Mouse (Mus musculus) T-cell, adult 2 months (primary cell): Measurements from ENCODE around the gene Arrb2.
"Not testable (repeated sequence)": the region's sequence is repeated elsewhere in the genome, so short reads cannot be mapped to it uniquely, and the experiment has no call there.

Experiments used
- DNase-seq: peaks from one replicate; pipeline ENCODE4 v3.0.0; 2022; ENCODE audit warnings: low spot score

The Arrb2 gene

GRCm38 (mm10) chr11:70444667-70445066, 12.2 kb downstream of the Arrb2 start:
- DNase-seq, result no peak

- no peak for DNase-seq
These were observed 14.3 kb downstream of the Arrb2 start for GRCm38 (mm10) chr11:70446756-70447155.

DNA sequence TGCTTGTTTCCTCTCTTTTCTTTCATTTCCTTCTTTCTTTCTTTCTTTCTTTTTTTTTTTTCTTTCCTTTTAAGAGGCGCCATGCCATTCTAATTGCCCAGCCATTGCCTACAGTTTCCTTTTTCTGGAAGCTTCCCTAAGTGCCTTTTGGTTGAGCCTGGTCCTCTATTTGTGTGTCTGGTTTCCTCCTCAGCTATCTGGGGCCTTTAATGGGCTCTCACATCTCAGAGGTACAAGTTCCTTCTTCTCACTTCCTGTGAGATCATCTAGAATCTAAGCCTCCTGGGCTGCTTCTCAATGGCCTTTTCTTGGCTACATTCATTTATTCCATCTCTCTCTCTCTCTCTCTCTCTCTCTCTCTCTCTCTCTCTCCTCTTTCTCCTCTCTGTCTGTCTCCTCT, 14.9 kb downstream of the Arrb2 start:
- DNase-seq, result no peak

DNA sequence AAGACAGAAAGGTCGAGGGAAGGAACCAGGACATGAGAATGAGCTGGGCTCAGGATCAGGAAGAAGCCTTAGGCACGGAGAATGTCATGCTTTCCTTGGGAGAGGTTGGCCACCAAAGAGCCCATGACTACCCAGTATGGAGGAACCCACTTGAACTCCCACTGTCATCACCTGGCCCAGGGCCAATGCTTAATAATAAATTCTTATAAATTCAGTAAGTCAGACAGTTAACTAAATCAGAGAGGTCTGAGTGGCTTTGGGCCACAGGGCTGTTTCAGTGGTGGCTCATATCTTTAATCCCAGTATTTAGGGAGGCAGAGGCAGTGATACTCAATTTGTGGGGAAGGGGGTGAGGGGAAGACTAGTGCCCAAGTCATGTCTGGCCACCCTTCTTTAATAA, 18.5 kb downstream of the Arrb2 start:
- no peak for DNase-seq

GRCm38 (mm10) chr11:70451797-70452498, 19.5 kb downstream of the Arrb2 start, which contains the start of gene Med11:
TSS of gene Med11 (plus strand) at chr11:70451919.
- DNase-seq, result peak; percentile 95

DNA sequence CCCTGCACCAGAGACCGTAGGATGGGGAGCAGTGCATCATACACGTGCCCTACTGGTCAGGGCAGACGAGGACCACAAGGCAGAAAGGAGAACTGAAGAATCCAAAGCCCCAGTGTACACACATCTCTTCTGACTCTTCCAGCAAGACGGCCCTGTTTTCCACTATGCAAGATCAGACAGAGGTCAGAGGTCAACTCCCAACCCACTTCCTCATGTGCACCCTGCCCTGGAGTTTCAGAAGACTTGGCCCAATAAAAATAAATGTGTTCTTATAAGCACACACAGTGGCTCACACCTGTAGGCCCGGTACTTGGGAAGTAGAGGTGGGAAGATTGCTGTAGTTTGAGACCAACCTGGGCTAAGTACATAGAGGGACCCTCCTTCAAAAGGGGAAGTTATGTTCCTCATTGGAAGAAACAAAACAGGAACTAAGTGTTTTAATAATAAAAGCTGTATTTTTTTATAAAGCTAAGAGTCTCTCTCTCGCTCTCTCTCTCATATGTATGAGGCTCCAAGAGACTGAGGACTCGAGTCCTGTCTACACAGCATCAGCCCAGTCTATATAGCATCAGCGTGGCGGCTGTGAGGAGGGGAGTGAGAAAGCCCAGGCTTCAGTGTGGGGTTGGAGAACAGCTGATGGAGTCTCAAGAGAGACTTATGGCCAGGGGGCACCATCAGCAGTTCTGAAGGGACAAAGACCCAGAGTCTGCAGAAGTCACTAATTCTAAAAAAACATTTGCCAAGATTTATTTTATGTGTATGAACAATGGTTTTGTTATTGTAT, 21.0 kb downstream of the Arrb2 start:
- DNase-seq, result no peak

GRCm38 (mm10) chr11:70458688-70459600, 26.5 kb downstream of the Arrb2 start, which contains the start of gene Zmynd15:
TSS of gene Zmynd15 (plus strand) at chr11:70459433.
- DNase-seq, result no peak

GRCm38 (mm10) chr11:70459601-70460101, 27.2 kb downstream of the Arrb2 start, which contains the start of gene Cxcl16:
TSS of gene Cxcl16 (minus strand) at chr11:70459984.
- DNase-seq, result no peak

DNA sequence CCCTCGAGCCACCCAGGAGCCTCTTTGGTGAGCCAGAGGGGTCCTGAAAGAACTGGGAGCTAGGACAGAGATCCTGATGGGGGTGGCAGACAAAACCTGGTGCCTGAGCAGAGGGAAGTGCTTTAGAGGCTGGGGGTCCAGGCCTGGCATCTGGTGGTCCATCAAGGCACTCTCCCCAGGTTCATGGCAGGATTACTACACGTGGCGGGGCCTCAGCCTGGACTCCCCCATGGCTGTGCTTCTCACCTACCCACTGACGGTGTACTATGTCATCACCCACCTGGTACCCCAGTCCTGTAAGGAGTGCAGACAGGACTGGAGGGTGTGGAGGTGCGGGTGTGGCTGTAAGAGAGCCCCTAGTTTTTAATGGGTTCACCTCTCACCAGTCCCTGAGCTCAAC, 31.5 kb downstream of the Arrb2 start:
- no peak for DNase-seq

DNA sequence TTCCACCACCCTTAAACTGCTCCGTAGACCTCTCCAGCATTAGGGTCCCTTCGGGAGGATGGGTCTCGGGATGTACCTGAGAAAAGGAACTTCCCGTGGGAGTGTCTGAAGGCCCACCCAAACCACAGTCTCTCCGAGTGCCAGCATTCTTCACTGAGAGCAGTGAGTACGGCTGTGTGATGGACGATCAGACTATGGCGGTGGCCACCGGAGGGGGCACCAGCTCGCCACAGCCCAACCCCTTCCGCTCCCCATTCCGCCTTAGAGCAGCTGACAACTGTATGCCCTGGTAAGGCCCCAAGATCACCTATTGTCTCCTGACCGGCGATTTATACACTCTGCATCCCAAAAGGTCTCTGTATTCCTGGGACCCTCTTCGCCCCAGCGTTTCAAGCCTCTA, 32.8 kb downstream of the Arrb2 start:
- DNase-seq, result no peak

- DNase-seq, result no peak
These were observed 33.4 kb downstream of the Arrb2 start for GRCm38 (mm10) chr11:70465824-70466223.

DNA sequence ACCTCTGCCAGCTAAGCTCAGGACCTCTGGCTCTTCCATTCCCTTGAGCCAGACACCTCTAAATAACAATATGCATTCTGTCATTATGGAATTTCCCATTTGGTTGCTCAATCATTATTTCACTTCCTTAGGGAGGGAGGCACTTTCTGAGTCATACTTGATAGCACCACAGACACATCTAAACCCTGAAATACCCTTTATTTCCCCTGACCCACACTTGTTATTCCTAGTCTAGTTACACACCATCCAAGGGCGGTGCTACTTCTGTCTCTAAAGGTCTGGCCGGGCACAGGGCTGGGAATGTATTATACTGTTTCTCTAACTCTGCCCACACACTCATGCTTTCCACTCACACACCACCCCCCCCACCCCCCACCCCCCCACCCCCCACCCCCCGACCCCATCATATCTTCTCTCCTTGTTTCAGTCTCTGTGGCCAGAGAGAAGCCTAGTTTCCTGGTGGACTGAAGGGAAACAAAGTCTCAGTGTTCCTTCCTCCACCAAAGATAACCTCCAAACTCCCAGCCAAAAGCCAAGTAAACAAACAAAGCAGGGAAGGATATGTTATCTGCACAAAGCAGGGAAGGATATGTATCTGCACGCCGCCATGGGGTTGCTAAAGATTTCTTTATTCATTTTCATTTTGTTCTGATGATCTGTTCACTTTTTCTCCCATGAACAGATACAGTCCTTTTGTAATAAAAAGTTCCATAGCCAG, 35.6 kb downstream of the Arrb2 start:
- DNase-seq, result no peak

DNA sequence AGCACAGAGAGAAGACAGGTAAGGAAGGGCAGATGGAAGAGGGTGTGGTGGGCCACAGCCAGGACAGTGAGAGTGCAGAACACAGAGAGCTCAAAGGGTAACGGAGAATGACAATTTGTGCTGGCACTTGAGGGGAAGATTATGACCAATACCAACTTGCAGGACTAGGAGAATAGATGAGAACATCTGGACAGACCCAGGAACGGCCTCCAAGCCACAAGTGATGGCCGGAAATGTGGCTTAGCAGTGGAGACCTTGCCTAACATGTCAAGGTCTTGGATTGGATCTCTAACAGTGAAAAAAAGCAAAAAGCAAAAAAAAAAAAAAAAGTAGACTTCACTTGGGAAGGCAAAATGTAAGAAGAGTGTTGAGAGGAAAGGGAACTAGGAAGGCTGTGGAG, 37.3 kb downstream of the Arrb2 start:
- DNase-seq, result no peak

DNA sequence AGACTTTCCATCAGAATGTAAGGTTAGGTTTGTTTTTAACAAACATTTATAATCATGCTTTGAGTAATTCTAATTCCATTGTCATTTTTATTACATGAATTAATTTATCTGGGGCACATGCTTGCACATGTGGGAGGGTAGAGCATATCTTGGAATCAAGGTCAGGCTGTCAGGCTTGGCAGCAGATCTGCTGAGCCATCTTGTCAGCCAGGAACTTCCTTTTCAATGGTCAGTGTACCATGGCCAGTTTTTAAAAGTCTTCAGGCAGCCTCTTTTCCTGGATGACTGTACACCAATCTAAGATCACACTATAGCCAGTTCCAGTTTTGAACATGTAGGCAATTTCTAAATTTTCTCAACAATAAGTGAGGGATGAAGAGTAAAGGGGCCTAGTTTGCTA, 40.3 kb downstream of the Arrb2 start:
- DNase-seq, result no peak

GRCm38 (mm10) chr11:70473291-70473690, 40.9 kb downstream of the Arrb2 start:
- not testable (repeated sequence) for DNase-seq

DNA sequence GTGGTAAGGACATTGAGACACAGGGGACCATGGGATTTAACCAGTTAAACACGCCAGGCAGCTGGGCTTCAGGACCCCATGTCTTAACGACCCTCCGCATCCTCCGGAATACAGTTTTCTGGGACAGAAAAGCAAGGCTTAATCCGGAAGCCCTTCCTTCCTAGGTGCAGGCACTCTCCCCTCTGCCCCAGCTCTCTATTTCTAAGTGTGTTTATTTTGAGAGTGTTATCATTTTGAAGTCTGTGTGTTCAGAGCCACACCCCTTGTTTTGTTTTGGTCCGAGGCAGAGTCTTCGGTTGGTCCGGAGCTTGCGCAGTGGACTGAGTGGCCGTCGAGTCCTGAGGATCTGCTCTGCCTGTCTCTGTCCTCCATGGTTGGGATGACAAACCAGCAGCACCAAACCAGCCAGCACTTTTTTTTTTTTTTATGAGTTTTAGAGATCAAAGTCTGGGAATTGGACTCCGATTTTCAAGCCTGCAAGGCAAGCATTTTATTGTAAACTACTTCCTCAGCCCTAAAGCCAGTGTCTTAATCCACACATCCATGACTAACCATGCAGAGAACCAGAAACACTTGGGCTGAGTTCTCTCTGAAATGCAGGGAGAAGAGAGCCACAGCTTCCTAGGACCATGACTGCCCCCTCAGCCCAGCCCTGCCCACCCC, 42.6 kb downstream of the Arrb2 start:
- no peak for DNase-seq

DNA sequence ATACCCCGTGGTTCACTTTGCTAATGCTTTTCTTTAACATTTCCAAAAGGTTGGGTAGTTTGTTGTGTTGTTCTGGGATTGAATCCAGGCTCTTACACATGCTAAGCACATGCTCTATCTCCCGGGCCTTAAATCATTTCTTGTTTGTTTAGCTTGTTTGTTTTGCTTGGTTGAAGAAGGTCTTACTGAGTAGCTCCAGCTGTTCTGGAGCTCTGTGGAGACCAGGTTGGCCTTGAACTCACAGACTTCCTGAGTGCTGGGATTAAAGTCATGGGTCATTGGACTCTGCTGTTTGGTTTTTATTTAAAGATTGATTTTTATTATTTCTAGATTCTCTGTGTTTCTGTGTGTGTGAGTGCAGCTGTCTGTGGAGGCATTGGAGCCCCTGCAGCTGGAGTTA, 53.1 kb downstream of the Arrb2 start:
- DNase-seq, result no peak

DNA sequence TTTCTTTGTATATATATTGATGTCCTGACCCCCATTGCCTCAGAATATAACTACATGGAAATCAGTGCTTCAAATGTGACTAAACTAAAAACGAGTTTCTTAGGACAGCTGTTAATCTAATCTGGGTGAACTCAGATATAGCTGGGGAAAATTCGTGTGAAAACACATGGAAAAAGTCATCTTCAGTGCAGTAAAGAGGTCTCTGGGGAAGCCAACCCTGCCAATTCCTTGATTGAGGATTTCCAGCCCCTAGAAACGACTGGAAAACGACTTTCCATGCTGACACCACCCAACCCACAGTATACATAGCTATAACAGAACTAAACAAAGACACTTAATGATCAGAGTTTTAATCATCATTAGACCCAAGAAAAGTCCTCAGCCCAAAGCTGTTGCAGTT, 55.4 kb downstream of the Arrb2 start:
- no peak for DNase-seq

GRCm38 (mm10) chr11:70489138-70489537, 56.7 kb downstream of the Arrb2 start:
- no peak for DNase-seq

GRCm38 (mm10) chr11:70489684-70490083, 57.2 kb downstream of the Arrb2 start:
- no peak for DNase-seq
